Mouse (Mus musculus): ENCODE results near the gene Rapgef1. TPM values are rescaled to one million over a fixed set of nuclear protein-coding genes. Genes with fewer than 3 reads are reported as not detected.

The Rapgef1 gene
- polyA plus RNA-seq, 1 experiment from 2014 or later = 24.2 TPM

GRCm38 (mm10) chr2:29683261-29683999 lies 63.9 kb downstream of the Rapgef1 start:
- Histone ChIP-seq H3K9ac (no peak overlapping the region), H3K36me3 (replicated peaks) (no peaks in the 10 kb centered on the region), H3K27me3 (replicated peaks) (no peaks in the 10 kb centered on the region), H3K4me1 (no peaks in the 10 kb centered on the region), H3K9me3 (no peaks in the 10 kb centered on the region), H3K4me3 (no peak overlapping the region), H3K27ac (no peak overlapping the region), H3K4me2 (no peak overlapping the region)
- 88% methylated on average over 7 of the region's 7 CpGs for WGBS
- ATAC-seq (replicated peaks) = no peak

GRCm38 (mm10) chr2:29684498-29684897 lies 65.0 kb downstream of the Rapgef1 start:
- Histone ChIP-seq H3K4me1 (no peaks in the 10 kb centered on the region), H3K9ac (no peak overlapping the region), H3K27ac (no peak overlapping the region), H3K4me2 (no peak overlapping the region), H3K9me3 (no peaks in the 10 kb centered on the region), H3K4me3 (no peak overlapping the region), H3K36me3 (replicated peaks) (no peaks in the 10 kb centered on the region), H3K27me3 (replicated peaks) (no peaks in the 10 kb centered on the region)
- ATAC-seq (replicated peaks) = no peak
- WGBS = 36% methylated on average over 2 of the region's 2 CpGs

DNA sequence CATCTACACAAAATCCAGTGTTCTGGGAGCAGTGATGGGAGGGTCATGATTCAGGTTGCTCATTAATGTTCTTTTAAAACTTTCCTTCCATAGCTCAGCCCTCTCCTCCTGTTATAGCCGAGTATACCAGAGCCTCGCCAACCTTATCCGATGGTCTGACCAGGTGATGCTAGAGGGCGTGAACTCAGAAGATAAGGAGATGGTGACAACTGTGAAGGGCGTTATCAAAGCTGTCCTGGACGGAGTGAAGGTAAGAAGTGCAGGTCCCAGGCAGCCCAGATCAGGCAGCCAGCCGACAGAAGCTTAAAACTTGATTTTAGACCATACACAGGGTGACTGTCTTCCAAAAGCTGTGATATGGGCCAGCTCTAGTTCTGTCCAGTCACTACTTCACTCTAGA lies 69.5 kb downstream of the Rapgef1 start:
- no peak overlapping the region for H3K27ac ChIP-seq
- no peaks in the 10 kb centered on the region for H3K9me3 ChIP-seq
- WGBS = 94% methylated on average over 7 of the region's 7 CpGs
- no peaks in the 10 kb centered on the region for H3K4me1 ChIP-seq
- no peak overlapping the region for H3K4me2 ChIP-seq
- H3K36me3 ChIP-seq (replicated peaks) = peaks cover 5% of the 10 kb centered on the region; the same call in 1 of the 2 replicates
- ATAC-seq (replicated peaks) = no peak
- no peak overlapping the region for H3K4me3 ChIP-seq
- H3K9ac ChIP-seq = no peak overlapping the region
- H3K27me3 ChIP-seq (replicated peaks) = no peaks in the 10 kb centered on the region

- ATAC-seq (replicated peaks) = no peak
- no peak overlapping the region for H3K4me3 ChIP-seq
- H3K4me1 ChIP-seq = no peaks in the 10 kb centered on the region
- no peak overlapping the region for H3K27ac ChIP-seq
- H3K9ac ChIP-seq = no peak overlapping the region
- peaks cover 5% of the 10 kb centered on the region; the same call in 1 of the 2 replicates for H3K36me3 ChIP-seq (replicated peaks)
- no peaks in the 10 kb centered on the region for H3K9me3 ChIP-seq
- no peak overlapping the region for H3K4me2 ChIP-seq
- H3K27me3 ChIP-seq (replicated peaks) = no peaks in the 10 kb centered on the region
- 76% methylated on average over 2 of the region's 2 CpGs for WGBS
Measured at GRCm38 (mm10) chr2:29689495-29689894, 70.0 kb downstream of the Rapgef1 start.

GRCm38 (mm10) chr2:29691068-29691467 lies 71.5 kb downstream of the Rapgef1 start:
- H3K9ac ChIP-seq = no peak overlapping the region
- no peak overlapping the region for H3K4me2 ChIP-seq
- H3K4me1 ChIP-seq = no peaks in the 10 kb centered on the region
- peaks cover 5% of the 10 kb centered on the region; the same call in 1 of the 2 replicates for H3K36me3 ChIP-seq (replicated peaks)
- no peak for ATAC-seq (replicated peaks)
- no peak overlapping the region for H3K27ac ChIP-seq
- no peaks in the 10 kb centered on the region for H3K9me3 ChIP-seq
- H3K27me3 ChIP-seq (replicated peaks) = no peaks in the 10 kb centered on the region
- 91% methylated on average over 5 of the region's 5 CpGs for WGBS
- no peak overlapping the region for H3K4me3 ChIP-seq

GRCm38 (mm10) chr2:29691507-29691906 lies 72.0 kb downstream of the Rapgef1 start:
- no peak for ATAC-seq (replicated peaks)
- Histone ChIP-seq H3K4me1 (no peaks in the 10 kb centered on the region), H3K4me2 (no peak overlapping the region), H3K4me3 (no peak overlapping the region), H3K27ac (no peak overlapping the region), H3K9me3 (no peaks in the 10 kb centered on the region), H3K36me3 (replicated peaks) (peaks cover 5% of the 10 kb centered on the region; the same call in 1 of the 2 replicates), H3K27me3 (replicated peaks) (no peaks in the 10 kb centered on the region), H3K9ac (no peak overlapping the region)
- 76% methylated on average over 6 of the region's 6 CpGs for WGBS

DNA sequence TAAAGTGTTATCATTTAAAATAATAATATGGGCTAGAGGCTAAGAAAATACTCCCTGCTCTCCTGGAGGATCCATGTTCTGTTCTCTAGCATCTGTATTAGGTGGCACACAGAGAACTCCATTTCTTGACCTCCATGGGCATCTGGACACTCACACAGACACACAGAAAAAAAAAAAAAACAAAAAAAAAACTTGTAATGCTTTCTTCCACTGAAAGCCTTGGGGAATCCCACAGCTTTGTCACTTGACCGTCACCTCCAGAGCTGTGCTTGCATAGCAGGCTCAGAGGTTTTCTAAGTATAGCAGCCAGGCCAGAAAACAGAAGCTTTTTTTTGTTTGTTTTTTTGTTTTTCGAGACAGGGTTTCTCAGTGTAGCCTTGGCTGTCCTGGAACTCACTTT lies 72.7 kb downstream of the Rapgef1 start:
- no peaks in the 10 kb centered on the region for H3K4me1 ChIP-seq
- no peak overlapping the region for H3K27ac ChIP-seq
- peaks cover 5% of the 10 kb centered on the region; the same call in 1 of the 2 replicates for H3K36me3 ChIP-seq (replicated peaks)
- no peak overlapping the region for H3K4me3 ChIP-seq
- H3K4me2 ChIP-seq = no peak overlapping the region
- 96% methylated on average over 2 of the region's 2 CpGs for WGBS
- H3K9me3 ChIP-seq = no peaks in the 10 kb centered on the region
- no peak overlapping the region for H3K9ac ChIP-seq
- no peak for ATAC-seq (replicated peaks)
- H3K27me3 ChIP-seq (replicated peaks) = no peaks in the 10 kb centered on the region

DNA sequence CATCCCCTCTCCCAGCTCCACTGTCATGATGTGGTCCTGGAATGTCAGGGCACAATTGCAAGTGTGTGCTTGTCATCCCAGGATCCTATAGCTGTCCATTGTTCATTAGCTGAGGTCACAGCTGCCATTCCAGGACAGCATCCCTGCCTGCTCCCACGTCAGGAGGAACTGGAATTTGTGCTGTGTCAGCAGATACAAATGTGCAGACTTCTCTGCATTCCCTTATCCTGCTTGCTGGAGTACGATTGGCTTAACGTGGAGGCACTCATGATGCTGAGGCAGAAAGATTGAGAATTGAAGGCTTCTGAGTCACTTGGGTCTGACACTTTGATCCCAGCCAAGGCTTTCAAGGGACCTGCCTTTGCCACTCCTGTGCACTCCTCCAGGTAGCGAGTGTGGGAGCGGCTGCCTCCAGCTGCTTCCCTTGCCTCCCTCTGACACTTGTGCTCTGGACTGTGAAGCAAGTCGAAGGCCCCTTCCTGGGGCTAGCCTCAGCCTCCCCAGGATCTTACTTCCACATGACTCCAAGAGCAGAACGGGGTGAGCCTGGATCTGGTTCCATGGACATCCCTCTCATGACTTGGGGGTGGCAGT lies 76.8 kb downstream of the Rapgef1 start:
- no peak overlapping the region for H3K9ac ChIP-seq
- H3K4me3 ChIP-seq = no peak overlapping the region
- H3K4me2 ChIP-seq = no peak overlapping the region
- no peak overlapping the region for H3K27ac ChIP-seq
- no peaks in the 10 kb centered on the region for H3K27me3 ChIP-seq (replicated peaks)
- 84% methylated on average over 7 of the region's 7 CpGs for WGBS
- no peaks in the 10 kb centered on the region for H3K9me3 ChIP-seq
- H3K4me1 ChIP-seq = no peaks in the 10 kb centered on the region
- peaks cover 24% of the 10 kb centered on the region; the same call in 1 of the 2 replicates for H3K36me3 ChIP-seq (replicated peaks)
- ATAC-seq (replicated peaks) = no peak

DNA sequence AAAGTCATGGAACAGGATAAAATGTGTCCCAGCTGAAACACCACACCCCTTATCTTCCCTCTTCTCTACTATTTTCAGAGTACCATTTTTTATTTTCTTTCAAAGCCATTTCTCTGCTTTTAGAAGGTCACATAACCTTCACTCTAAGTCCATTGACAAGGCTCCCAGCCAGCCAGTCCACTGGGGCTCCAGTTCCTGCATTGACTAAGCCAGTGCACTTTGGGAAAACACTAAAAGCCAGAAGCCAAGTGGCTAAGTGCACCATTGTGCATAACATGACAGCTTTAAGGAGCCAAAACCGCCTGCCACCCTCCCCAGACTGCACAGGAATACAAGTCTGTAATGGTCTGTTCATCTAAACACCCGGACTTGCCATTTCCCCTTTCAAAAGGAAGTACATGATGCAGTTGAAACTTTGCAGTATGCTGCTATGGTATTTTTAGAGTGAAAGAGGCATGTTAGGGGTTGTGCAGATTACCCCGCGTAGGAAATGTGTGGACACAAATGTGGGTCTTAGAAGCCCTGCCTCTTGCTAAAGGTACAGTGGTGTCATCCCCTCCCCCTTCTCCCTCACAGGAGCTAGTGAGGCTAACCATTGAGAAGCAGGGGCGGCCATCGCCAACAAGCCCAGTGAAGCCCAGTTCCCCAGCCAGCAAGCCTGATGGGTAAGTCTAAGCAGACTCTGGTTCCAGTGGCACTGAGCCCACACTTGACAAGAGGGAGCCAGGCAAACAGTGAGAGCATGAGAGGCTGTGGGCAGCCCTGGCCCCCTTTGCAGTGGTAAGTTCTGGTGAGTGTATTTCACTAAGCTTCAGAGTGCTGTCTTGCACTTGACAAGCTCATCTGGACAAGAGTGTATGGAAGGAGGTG lies 79.1 kb downstream of the Rapgef1 start:
- no peak overlapping the region for H3K4me2 ChIP-seq
- peaks cover 39% of the 10 kb centered on the region for H3K36me3 ChIP-seq (replicated peaks)
- H3K4me3 ChIP-seq = no peak overlapping the region
- 92% methylated on average over 6 of the region's 6 CpGs for WGBS
- H3K9me3 ChIP-seq = no peaks in the 10 kb centered on the region
- H3K4me1 ChIP-seq = no peaks in the 10 kb centered on the region
- ATAC-seq (replicated peaks) = no peak
- no peak overlapping the region for H3K9ac ChIP-seq
- no peak overlapping the region for H3K27ac ChIP-seq
- no peaks in the 10 kb centered on the region for H3K27me3 ChIP-seq (replicated peaks)

DNA sequence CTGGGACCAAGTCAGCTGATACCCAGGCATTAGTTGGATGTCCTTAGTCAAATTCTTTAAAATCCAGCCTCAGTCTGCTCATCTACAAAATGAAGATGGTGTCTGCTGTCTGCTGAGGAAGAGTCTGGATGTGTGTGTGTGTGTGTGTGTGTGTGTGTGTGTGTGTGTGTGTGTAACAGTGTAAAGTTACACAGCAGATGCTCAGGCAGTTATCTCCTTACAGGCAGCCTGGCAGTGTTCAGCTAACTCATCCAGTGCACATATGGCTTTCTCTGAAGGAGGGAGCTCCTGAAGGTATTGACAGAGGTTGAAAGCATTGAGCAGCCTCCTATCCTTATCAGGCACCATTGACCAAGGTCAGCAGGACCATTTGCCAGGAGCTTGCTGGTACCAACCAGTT lies 81.4 kb downstream of the Rapgef1 start:
- no peaks in the 10 kb centered on the region for H3K27me3 ChIP-seq (replicated peaks)
- H3K4me3 ChIP-seq = no peak overlapping the region
- no peak overlapping the region for H3K4me2 ChIP-seq
- no peak overlapping the region for H3K9ac ChIP-seq
- peaks cover 55% of the 10 kb centered on the region for H3K36me3 ChIP-seq (replicated peaks)
- no peak for ATAC-seq (replicated peaks)
- H3K4me1 ChIP-seq = no peaks in the 10 kb centered on the region
- H3K27ac ChIP-seq = no peak overlapping the region
- H3K9me3 ChIP-seq = no peaks in the 10 kb centered on the region

DNA sequence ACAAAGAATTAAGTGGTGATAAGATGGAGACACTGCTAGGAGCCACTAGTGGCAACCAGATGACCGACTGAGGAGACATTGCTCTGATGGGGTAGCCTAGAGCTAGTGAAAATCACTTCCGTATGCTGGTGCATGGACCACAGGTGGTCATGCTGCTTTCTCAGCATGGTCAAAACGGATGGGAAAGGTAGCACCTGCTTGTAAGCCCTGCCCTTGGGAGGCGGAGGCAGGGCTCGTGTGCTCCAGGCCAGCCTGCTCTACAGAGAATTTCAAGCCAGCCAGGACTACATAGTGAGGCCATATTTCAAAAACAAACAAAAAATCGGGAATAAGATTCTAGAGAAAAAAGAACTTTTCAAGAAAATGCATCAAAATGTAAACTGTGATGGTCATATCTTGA lies 81.9 kb downstream of the Rapgef1 start:
- no peak for ATAC-seq (replicated peaks)
- Histone ChIP-seq H3K27ac (no peak overlapping the region), H3K9me3 (no peaks in the 10 kb centered on the region), H3K27me3 (replicated peaks) (no peaks in the 10 kb centered on the region), H3K36me3 (replicated peaks) (peaks cover 57% of the 10 kb centered on the region), H3K4me2 (no peak overlapping the region), H3K9ac (no peak overlapping the region), H3K4me3 (no peak overlapping the region), H3K4me1 (no peaks in the 10 kb centered on the region)
- WGBS = 89% methylated on average over 6 of the region's 6 CpGs

DNA sequence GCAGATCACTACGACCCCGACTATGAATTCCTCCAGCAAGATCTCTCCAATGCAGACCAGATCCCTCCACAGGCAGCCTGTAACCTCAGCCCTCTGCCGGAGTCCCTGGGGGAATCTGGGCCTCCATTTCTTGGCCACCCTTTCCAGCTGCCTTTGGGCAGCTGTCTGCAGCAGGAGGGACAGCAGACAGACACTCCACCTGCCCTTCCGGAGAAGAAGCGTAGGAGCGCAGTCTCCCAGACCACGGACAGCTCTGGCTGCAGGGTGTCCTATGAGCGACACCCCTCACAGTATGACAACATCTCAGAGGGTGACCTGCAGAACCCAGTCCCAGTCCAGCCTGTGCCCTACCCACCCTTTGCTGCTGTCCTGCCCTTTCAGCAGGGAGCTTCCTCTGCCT lies 82.7 kb downstream of the Rapgef1 start:
- H3K9ac ChIP-seq = no peak overlapping the region
- no peak overlapping the region for H3K4me3 ChIP-seq
- H3K27ac ChIP-seq = no peak overlapping the region
- no peaks in the 10 kb centered on the region for H3K9me3 ChIP-seq
- H3K4me2 ChIP-seq = no peak overlapping the region
- no peaks in the 10 kb centered on the region for H3K27me3 ChIP-seq (replicated peaks)
- ATAC-seq (replicated peaks) = no peak
- WGBS = 95% methylated on average over 8 of the region's 8 CpGs
- peaks cover 59% of the 10 kb centered on the region for H3K36me3 ChIP-seq (replicated peaks)
- H3K4me1 ChIP-seq = no peaks in the 10 kb centered on the region
